Mouse (Mus musculus) MEL (cell line): ENCODE results near the gene Dcpp3. TPM values are rescaled to one million over a fixed set of nuclear protein-coding genes. Genes with fewer than 3 reads are reported as not detected.

ENCODE experiments used
- DNase-seq: peaks from one replicate; pipeline ENCODE4 v3.0.0; 2011; ENCODE audit warnings: low read depth, low spot score
- H3K27ac ChIP-seq: 2 replicates; pipeline ENCODE4 v1.5.1; 2012; ENCODE audit warnings: low read depth, mild to moderate bottlenecking, control low read depth, low read length, moderate library complexity; ENCODE audit not compliant: control insufficient read depth
- H3K27me3 ChIP-seq, 2 experiments: fragments of 150-350 bp in 1 of 2; sonication (generic) in 1 of 2; 2 replicates each; pipeline ENCODE4 v1.6.1; 2012; ENCODE audit warnings: low read length in 2 of 2, mild to moderate bottlenecking in 2 of 2, improper control_type of control experiment in 1 of 2, moderate library complexity in 1 of 2; ENCODE audit not compliant: insufficient read depth in 2 of 2, control insufficient read depth in 1 of 2
- H3K36me3 ChIP-seq, 2 experiments: 2 replicates each; pipeline ENCODE4 v1.6.1; 2012 to 2014; ENCODE audit warnings: low read length in 2 of 2, improper control_type of control experiment in 1 of 2, inconsistent platforms in 1 of 2, mild to moderate bottlenecking in 1 of 2; ENCODE audit not compliant: insufficient read depth in 2 of 2, control insufficient read depth in 1 of 2
- H3K4me1 ChIP-seq, 2 experiments: fragments of 150-350 bp in 1 of 2; sonication (generic) in 1 of 2; 2 replicates each; pipeline ENCODE4 v1.6.1; 2012; ENCODE audit warnings: low read length in 2 of 2, improper control_type of control experiment in 1 of 2, mild to moderate bottlenecking in 1 of 2; ENCODE audit not compliant: insufficient read depth in 2 of 2, control insufficient read depth in 1 of 2
- H3K4me3 ChIP-seq, 2 experiments: fragments of 150-350 bp in 1 of 2; sonication (generic) in 1 of 2; 2 replicates each; pipeline ENCODE4 v1.5.1; 2012; ENCODE audit warnings: low read depth in 2 of 2, low read length in 2 of 2, mild to moderate bottlenecking in 2 of 2, moderate library complexity in 2 of 2, control low read depth in 1 of 2, improper control_type of control experiment in 1 of 2; ENCODE audit not compliant: control insufficient read depth in 1 of 2, insufficient read depth in 1 of 2
- H3K79me2 ChIP-seq: 2 replicates; pipeline ENCODE4 v1.6.1; 2012; ENCODE audit warnings: mild to moderate bottlenecking, low read length, moderate library complexity; ENCODE audit not compliant: control insufficient read depth, poor library complexity, insufficient read depth
- H3K9ac ChIP-seq: 2 replicates; pipeline ENCODE4 v1.6.1; 2012; ENCODE audit warnings: low read depth, mild to moderate bottlenecking, control low read depth, low read length, moderate library complexity; ENCODE audit not compliant: control insufficient read depth, poor library complexity, severe bottlenecking
- H3K9me3 ChIP-seq: fragments of 150-350 bp; sonication (generic); replicated peaks from 2 replicates; pipeline ENCODE4 v1.6.1; 2012; ENCODE audit warnings: mild to moderate bottlenecking, low read length, improper control_type of control experiment, moderate library complexity; ENCODE audit not compliant: insufficient read depth
- CHD1 ChIP-seq: IDR thresholded peaks from 2 replicates; pipeline ENCODE4 v1.6.1; 2012; ENCODE audit warnings: low read depth, mild to moderate bottlenecking, inconsistent platforms, low read length, improper control_type of control experiment
- CTCF ChIP-seq, 3 experiments: IDR thresholded peaks in 2 of 3; conservative IDR thresholded peaks in 1 of 3; 2 replicates each; pipeline ENCODE4 v1.5.1; 2011 to 2012; ENCODE audit warnings: low read length in 3 of 3, low read depth in 2 of 3, mild to moderate bottlenecking in 2 of 3, improper control_type of control experiment in 1 of 3, inconsistent platforms in 1 of 3, mixed read lengths in 1 of 3, moderate library complexity in 1 of 3; ENCODE audit not compliant: control insufficient read depth in 1 of 3, insufficient read depth in 1 of 3, poor library complexity in 1 of 3, severe bottlenecking in 1 of 3
- GABPA ChIP-seq: IDR thresholded peaks from 2 replicates; pipeline ENCODE4 v1.6.1; 2012; ENCODE audit warnings: low read depth, mild to moderate bottlenecking, inconsistent platforms, low read length, improper control_type of control experiment, moderate library complexity
- JUND ChIP-seq: IDR thresholded peaks from 2 replicates; pipeline ENCODE4 v1.6.1; 2011; ENCODE audit warnings: low read depth, mild to moderate bottlenecking, improper control_type of control experiment, low read length
- MAFK ChIP-seq: IDR thresholded peaks from 2 replicates; pipeline ENCODE4 v1.6.1; 2011; ENCODE audit warnings: low read depth, mild to moderate bottlenecking, low read length, improper control_type of control experiment, borderline replicate concordance
- MAX ChIP-seq: IDR thresholded peaks from 2 replicates; pipeline ENCODE4 v1.6.1; 2011; ENCODE audit warnings: low read length, improper control_type of control experiment
- MEF2A ChIP-seq: IDR thresholded peaks from 2 replicates; pipeline ENCODE4 v1.6.1; 2014; ENCODE audit warnings: low read depth, mild to moderate bottlenecking, inconsistent platforms, low read length, improper control_type of control experiment; ENCODE audit not compliant: poor library complexity, insufficient replicate concordance, severe bottlenecking; ENCODE audit errors: extremely low read depth
- POLR2AphosphoS5 ChIP-seq: IDR thresholded peaks from 2 replicates; pipeline ENCODE4 v1.6.1; 2012; ENCODE audit warnings: low read depth, borderline replicate concordance, mild to moderate bottlenecking, inconsistent platforms, low read length, moderate library complexity, mixed read lengths
- RAD21 ChIP-seq: IDR thresholded peaks from 2 replicates; pipeline ENCODE4 v1.6.1; 2011; ENCODE audit warnings: mild to moderate bottlenecking, low read depth, low read length, improper control_type of control experiment
- SIN3A ChIP-seq: IDR thresholded peaks from 2 replicates; pipeline ENCODE4 v1.6.1; 2012; ENCODE audit warnings: low read length, improper control_type of control experiment, inconsistent platforms
- SMC3 ChIP-seq: IDR thresholded peaks from 2 replicates; pipeline ENCODE4 v1.6.1; 2011; ENCODE audit warnings: low read depth, low read length, improper control_type of control experiment
- TBP ChIP-seq: IDR thresholded peaks from 2 replicates; pipeline ENCODE4 v1.8.0; 2011; ENCODE audit warnings: low read depth, low read length, improper control_type of control experiment
- USF1 ChIP-seq: IDR thresholded peaks from 2 replicates; pipeline ENCODE4 v1.6.1; 2014; ENCODE audit warnings: low read depth, mild to moderate bottlenecking, inconsistent platforms, low read length, improper control_type of control experiment, moderate library complexity
- USF2 ChIP-seq, 2 experiments: IDR thresholded peaks; 2 replicates each; pipeline ENCODE4 v1.6.1; 2011 to 2012; ENCODE audit warnings: improper control_type of control experiment in 2 of 2, low read length in 2 of 2, borderline replicate concordance in 1 of 2, inconsistent platforms in 1 of 2, low read depth in 1 of 2, mild to moderate bottlenecking in 1 of 2; ENCODE audit not compliant: insufficient read depth in 1 of 2
- polyA plus RNA-seq, 2 experiments: library from polyadenylated mRNA; stranded (reverse) in 1 of 2; unstranded in 1 of 2; fragments of >175 nt in 1 of 2; fragments of >200 nt in 1 of 2; gene quantifications; 2 replicates each; pipeline versions ENCODE4 v1.2.1 to v1.2.4; 2012; ENCODE audit warnings: low replicate concordance in 2 of 2, low read depth in 1 of 2; ENCODE audit not compliant: insufficient read length in 2 of 2, insufficient read depth in 1 of 2, missing spikeins in 1 of 2
- total RNA-seq: library from RNA; depleted of rRNA; stranded (reverse); fragments of 300-350 nt; gene quantifications from 2 replicates; pipeline ENCODE4 v1.2.3, GENCODE M21; 2012

Dcpp3 gene
- total and polyA plus RNA-seq, 3 experiments: not detected

- DNase-seq: no peak
- Histone ChIP-seq H3K9me3 (no peaks in the 10 kb centered on the region), H3K4me1 (peaks cover 0 to 2% of the 10 kb centered on the region in 2 experiments; a peak in 1 of 4 replicates), H3K79me2 (no peaks in the 10 kb centered on the region), H3K27ac (no peak overlapping the region), H3K4me3 (no peak overlapping the region), H3K9ac (no peak overlapping the region), H3K36me3 (no peaks in the 10 kb centered on the region; a peak in 1 of 4 replicates), H3K27me3 (peaks cover 4 to 7% of the 10 kb centered on the region in 2 experiments; a peak in 3 of 4 replicates)
- no peak for TF ChIP-seq MAFK
Measured at GRCm38 (mm10) chr17:23965805-23966425, 48.7 kb downstream of the Dcpp3 start.

GRCm38 (mm10) chr17:23966658-23967401 lies 49.6 kb downstream of the Dcpp3 start:
- H3K4me3 ChIP-seq: no peak overlapping the region
- H3K9ac ChIP-seq: no peak overlapping the region

GRCm38 (mm10) chr17:23968780-23969179 lies 51.5 kb downstream of the Dcpp3 start:
- Histone ChIP-seq H3K36me3 (no peaks in the 10 kb centered on the region), H3K27ac (no peak overlapping the region), H3K9ac (no peak overlapping the region), H3K4me3 (no peak overlapping the region), H3K27me3 (peaks cover 7 to 11% of the 10 kb centered on the region in 2 experiments; a peak in 3 of 4 replicates), H3K79me2 (no peaks in the 10 kb centered on the region), H3K4me1 (no peaks in the 10 kb centered on the region), H3K9me3 (no peaks in the 10 kb centered on the region)
- DNase-seq: peak; percentile 50
- TF ChIP-seq RAD21 (peak; percentile 23), USF2 (IDR thresholded peaks at IDR 0.05; ENCODE audit: borderline replicate concordance in 1 of 2, insufficient read depth in 1 of 2, low read depth in 1 of 2, low read length in 2 of 2) (no peak), CTCF (IDR thresholded peaks at IDR 0.05 in 2 of 3, conservative IDR thresholded peaks at IDR 0.05 in 1 of 3; ENCODE audit: control insufficient read depth in 1 of 3, insufficient read depth in 1 of 3, low read depth in 2 of 3, low read length in 3 of 3, poor library complexity in 1 of 3, severe bottlenecking in 1 of 3) (peak; percentile 33 to 56 (median 55); a peak in 5 of 6 replicates), SMC3 (0 out of 2 replicates have a peak, but pooled peaks have one; percentile 15)

More at GRCm38 (mm10) chr17:23966658-23967401, 49.6 kb downstream of the Dcpp3 start:
- Histone ChIP-seq H3K4me1 (no peaks in the 10 kb centered on the region), H3K27ac (no peak overlapping the region), H3K27me3 (peaks cover 4 to 11% of the 10 kb centered on the region in 2 experiments; a peak in 3 of 4 replicates), H3K9me3 (no peaks in the 10 kb centered on the region), H3K79me2 (no peaks in the 10 kb centered on the region), H3K36me3 (no peaks in the 10 kb centered on the region)
- no peak for TF ChIP-seq MAFK
- TF ChIP-seq SIN3A: no peak
- no peak for TF ChIP-seq USF1
- TF ChIP-seq MAX: no peak
- no peak for TF ChIP-seq CHD1
- no peak for TF ChIP-seq RAD21
- no peak for TF ChIP-seq GABPA
- no peak for TF ChIP-seq JUND
- TF ChIP-seq POLR2AphosphoS5: no peak
- no peak for TF ChIP-seq TBP
- no peak for TF ChIP-seq MEF2A
- DNase-seq: no peak
